Comparison of ENCODE assay signal across 8 mouse cellular contexts in genomic region chr4:117210147-117211074, GRCm38 (mm10). TPM values are rescaled to one million over a fixed set of nuclear protein-coding genes. Genes with fewer than 3 reads are reported as not detected.
DNase-seq lines count a peak whose midpoint lies in the region; ATAC-seq and TF ChIP-seq lines count a peak whose summit lies in the region.

No protein-coding gene starts in this region.

- TF ChIP-seq EP300 in ES-Bruce4 (IDR thresholded peaks at IDR 0.05; ENCODE audit: insufficient read depth, low read depth, low read length), result no peak

- peak; percentile 65 for TF ChIP-seq CTCF in ES-Bruce4 (IDR thresholded peaks at IDR 0.05; ENCODE audit: low read depth, low read length)

- H3K9ac ChIP-seq in ES-Bruce4 (ENCODE audit: low read depth, poor library complexity, severe bottlenecking), result 0 out of 2 replicates have a peak overlapping the region, but pooled peaks have one; percentile 44
- no peak overlapping the region for H3K9ac ChIP-seq in embryonic facial prominence, embryonic 12.5 days
- no peak overlapping the region for H3K9ac ChIP-seq in heart, embryonic 15.5 days

- H3K36me3 ChIP-seq in ES-Bruce4 (ENCODE audit: control insufficient read depth, insufficient read depth, low read length, poor library complexity, severe bottlenecking), result no peaks in the 10 kb centered on the region
- H3K36me3 ChIP-seq in embryonic facial prominence, embryonic 12.5 days, result no peaks in the 10 kb centered on the region
- no peaks in the 10 kb centered on the region for H3K36me3 ChIP-seq in heart, embryonic 15.5 days

- WGBS in embryonic facial prominence, embryonic 12.5 days, result 2% methylated on average over 20 of the region's 20 CpGs
- 7% methylated on average over 20 of the region's 20 CpGs for WGBS in heart, embryonic 15.5 days

- H3K4me1 ChIP-seq in ES-Bruce4 (ENCODE audit: control insufficient read depth, insufficient read depth, low read length), result peaks cover 1% of the 10 kb centered on the region
- no peaks in the 10 kb centered on the region for H3K4me1 ChIP-seq in embryonic facial prominence, embryonic 12.5 days
- no peaks in the 10 kb centered on the region for H3K4me1 ChIP-seq in heart, embryonic 15.5 days (replicated peaks)

- TF ChIP-seq POLR2A in ES-Bruce4 (IDR thresholded peaks at IDR 0.05; ENCODE audit: insufficient read depth, low read length), result no peak

- no peaks in the 10 kb centered on the region for H3K9me3 ChIP-seq in ES-Bruce4 (replicated peaks; ENCODE audit: control insufficient read depth, insufficient read depth, low read length, poor library complexity, severe bottlenecking)
- H3K9me3 ChIP-seq in embryonic facial prominence, embryonic 12.5 days, result no peaks in the 10 kb centered on the region
- no peaks in the 10 kb centered on the region for H3K9me3 ChIP-seq in heart, embryonic 15.5 days (replicated peaks)

- no peak overlapping the region for H3K4me3 ChIP-seq in ES-Bruce4 (ENCODE audit: low read depth, low read length)
- H3K4me3 ChIP-seq in embryonic facial prominence, embryonic 12.5 days, result no peak overlapping the region
- 0 out of 2 replicates have a peak overlapping the region, but pooled peaks have one; percentile 4 for H3K4me3 ChIP-seq in heart, embryonic 15.5 days

- DNase-seq in adrenal gland, postnatal 10 days, result peak; percentile 91
- DNase-seq in kidney, postnatal 36 days, result peak; percentile 90 to 92
- peak; percentile 93 for DNase-seq in lung, postnatal 10 days
- peak; percentile 49 to 72 for DNase-seq in right cerebral cortex, postnatal 10 days (ENCODE audit: low spot score in 2 of 2)
- peak; percentile 85 for DNase-seq in urinary bladder, postnatal 14 days (ENCODE audit: low spot score)

- H3K4me2 ChIP-seq in embryonic facial prominence, embryonic 12.5 days (replicated peaks), result no peak overlapping the region
- H3K4me2 ChIP-seq in heart, embryonic 15.5 days, result peak overlapping the region; percentile 46

- ATAC-seq in embryonic facial prominence, embryonic 12.5 days (ENCODE audit: insufficient number of reproducible peaks, insufficient read depth, low FRiP score, low TSS enrichment), result no peak
- 0 out of 2 replicates have a peak, but pooled peaks have one; percentile 22 for ATAC-seq in heart, embryonic 15.5 days (replicated peaks; ENCODE audit: insufficient number of reproducible peaks, insufficient read depth, low FRiP score, low read depth)

- no peak overlapping the region for H3K27ac ChIP-seq in ES-Bruce4 (ENCODE audit: insufficient read depth, low read length)
- 0 out of 2 replicates have a peak overlapping the region, but pooled peaks have one; percentile 11 for H3K27ac ChIP-seq in embryonic facial prominence, embryonic 12.5 days
- H3K27ac ChIP-seq in heart, embryonic 15.5 days, result no peak overlapping the region

- H3K27me3 ChIP-seq in ES-Bruce4 (ENCODE audit: control insufficient read depth, insufficient read depth, low read length, poor library complexity, severe bottlenecking), result no peaks in the 10 kb centered on the region
- H3K27me3 ChIP-seq in embryonic facial prominence, embryonic 12.5 days, result peaks cover 3% of the 10 kb centered on the region; the same call in 1 of the 2 replicates
- no peaks in the 10 kb centered on the region for H3K27me3 ChIP-seq in heart, embryonic 15.5 days

RNA-seq across cellular contexts. Expression of gene Kif2c, which starts 28.0 kb away (rescaled TPM):
- polyA plus RNA-seq in ES-Bruce4 (2011; ENCODE audit: insufficient read depth, insufficient read length, low read depth, missing spikeins), result 109 and 112 TPM in 2 replicates
- 1 to 10 TPM; 6.9 to 9.6 TPM for total RNA-seq in adrenal gland, postnatal 10 days (2021)
- 83.8 and 89.5 TPM in 2 replicates for polyA plus RNA-seq in embryonic facial prominence, embryonic 12.5 days (2016; fragmentation: Nextera tagmentation; extraction: Ambion mirVana)
- 36.4 and 39.7 TPM in 2 replicates for polyA plus RNA-seq in heart, embryonic 15.5 days (2015; fragmentation: Nextera tagmentation; extraction: Ambion mirVana)

RNA-seq across cellular contexts. Expression of gene Tmem53, which starts 41.3 kb away (rescaled TPM):
- 1.8 and 2.7 TPM in 2 replicates for polyA plus RNA-seq in ES-Bruce4 (2011; ENCODE audit: insufficient read depth, insufficient read length, low read depth, missing spikeins)
- 10 to 100 TPM; 50.4 to 60.9 TPM for total RNA-seq in adrenal gland, postnatal 10 days (2021)
- 11.3 and 11.8 TPM in 2 replicates for polyA plus RNA-seq in embryonic facial prominence, embryonic 12.5 days (2016; fragmentation: Nextera tagmentation; extraction: Ambion mirVana)
- 31.1 and 34.5 TPM in 2 replicates for polyA plus RNA-seq in heart, embryonic 15.5 days (2015; fragmentation: Nextera tagmentation; extraction: Ambion mirVana)

RNA-seq across cellular contexts. Expression of gene Armh1, which starts 41.5 kb away (rescaled TPM):
- 0.49 and 0.52 TPM in 2 replicates for polyA plus RNA-seq in ES-Bruce4 (2011; ENCODE audit: insufficient read depth, insufficient read length, low read depth, missing spikeins)
- total RNA-seq in adrenal gland, postnatal 10 days (2021), result 1 to 10 TPM; 1.5 to 1.8 TPM
- 0.64 and 1.3 TPM in 2 replicates for polyA plus RNA-seq in embryonic facial prominence, embryonic 12.5 days (2016; fragmentation: Nextera tagmentation; extraction: Ambion mirVana)
- 0.64 and 0.86 TPM in 2 replicates for polyA plus RNA-seq in heart, embryonic 15.5 days (2015; fragmentation: Nextera tagmentation; extraction: Ambion mirVana)

RNA-seq across cellular contexts. Expression of gene Rps8, which starts 54.4 kb away (rescaled TPM):
- polyA plus RNA-seq in ES-Bruce4 (2011; ENCODE audit: insufficient read depth, insufficient read length, low read depth, missing spikeins), result 2,253 and 2,515 TPM in 2 replicates
- 1,000 to 10,000 TPM; 1,173 to 1,206 TPM for total RNA-seq in adrenal gland, postnatal 10 days (2021)
- 804 and 834 TPM in 2 replicates for polyA plus RNA-seq in embryonic facial prominence, embryonic 12.5 days (2016; fragmentation: Nextera tagmentation; extraction: Ambion mirVana)
- polyA plus RNA-seq in heart, embryonic 15.5 days (2015; fragmentation: Nextera tagmentation; extraction: Ambion mirVana), result 538 and 545 TPM in 2 replicates
